Mouse (Mus musculus) embryonic facial prominence, embryonic 14.5 days (tissue): ENCODE results near the gene Spns1. TPM values are rescaled to one million over a fixed set of nuclear protein-coding genes. Genes with fewer than 3 reads are reported as not detected.

Experiments used
- ATAC-seq: fragments of 200-750 bp; cut with Nextera tagmentation; 2 replicates; pipeline ENCODE4 v1.8.0; 2017; ENCODE audit warnings: low read depth, moderate number of reproducible peaks, moderate TSS enrichment
- DNase-seq: peaks from one replicate; pipeline ENCODE4 v3.0.0-alpha.2; 2015; ENCODE audit warnings: low spot score
- H3K27ac ChIP-seq: fragments of 300-500 bp; sonication (generic); replicated peaks from 2 replicates; pipeline ENCODE4 v1.5.1; 2014; ENCODE audit warnings: low read depth, mild to moderate bottlenecking, low read length, moderate library complexity
- H3K27me3 ChIP-seq: fragments of 300-500 bp; sonication (generic); replicated peaks from 2 replicates; pipeline ENCODE4 v1.6.1; 2014; ENCODE audit warnings: low read length; ENCODE audit not compliant: control insufficient read depth, insufficient read depth
- H3K36me3 ChIP-seq: fragments of 300-500 bp; sonication (generic); 2 replicates; pipeline ENCODE4 v1.6.1; 2014; ENCODE audit warnings: low read length, mixed read lengths; ENCODE audit not compliant: control insufficient read depth, insufficient read depth
- H3K4me1 ChIP-seq: fragments of 300-500 bp; sonication (generic); 2 replicates; pipeline ENCODE4 v1.6.1; 2014; ENCODE audit warnings: antibody characterized with exemption, low read length; ENCODE audit not compliant: control insufficient read depth, insufficient read depth
- H3K4me2 ChIP-seq: fragments of 300-500 bp; sonication (generic); 2 replicates; pipeline ENCODE4 v1.6.1; 2014; ENCODE audit warnings: low read depth, mild to moderate bottlenecking, low read length, moderate library complexity, mixed read lengths
- H3K4me3 ChIP-seq: fragments of 300-500 bp; sonication (generic); 2 replicates; pipeline ENCODE4 v1.5.1; 2014; ENCODE audit warnings: low read depth, mild to moderate bottlenecking, low read length
- H3K9ac ChIP-seq: fragments of 300-500 bp; sonication (generic); 2 replicates; pipeline ENCODE4 v1.6.1; 2014; ENCODE audit warnings: low read depth, mild to moderate bottlenecking, low read length, moderate library complexity, mixed read lengths
- H3K9me3 ChIP-seq: fragments of 300-500 bp; sonication (generic); 2 replicates; pipeline ENCODE4 v1.6.1; 2016; ENCODE audit warnings: low read length; ENCODE audit not compliant: control insufficient read depth
- WGBS: fragments of 180-500 bp; shearing (Covaris S2); extraction: QIAGEN DNeasy Blood & Tissue Kit; methylation state at CpG from one replicate; pipeline ENCODE4 v1.1.7; 2014; 5-methylcytosine and 5-hydroxymethylcytosine counted together
- polyA plus RNA-seq: library from polyadenylated mRNA; unstranded; fragments of >200 nt; fragmentation: Nextera tagmentation; extraction: Ambion mirVana; gene quantifications from 2 replicates; pipeline ENCODE4 v1.2.1, GENCODE M21; 2014

Gene Spns1
- polyA plus RNA-seq, 1 experiment from 2014 or later: 40.4 TPM

DNA sequence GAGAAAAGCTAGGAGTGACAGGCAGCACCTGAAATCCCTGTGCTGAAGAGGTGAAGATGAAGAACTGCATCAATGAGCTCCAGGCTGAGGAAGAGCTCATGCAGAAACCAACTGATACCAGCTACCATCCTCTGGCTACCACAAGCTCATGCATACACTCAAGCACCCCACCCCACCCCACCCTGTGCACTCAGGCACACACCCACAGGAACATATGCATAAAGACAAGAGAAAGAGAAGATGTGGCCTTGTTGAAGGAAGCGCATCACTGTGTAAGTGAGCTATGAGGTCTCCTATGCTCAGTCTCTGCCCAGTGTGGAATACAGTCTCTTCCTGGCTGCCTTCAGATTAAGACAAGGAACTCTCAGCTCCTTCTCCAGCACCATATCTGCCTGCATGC lies 10.9 kb upstream of the Spns1 start:
- WGBS: 100% methylated on average over 1 of the region's 1 CpGs
- Histone ChIP-seq H3K9ac (no peak overlapping the region), H3K36me3 (peaks cover 57% of the 10 kb centered on the region)

DNA sequence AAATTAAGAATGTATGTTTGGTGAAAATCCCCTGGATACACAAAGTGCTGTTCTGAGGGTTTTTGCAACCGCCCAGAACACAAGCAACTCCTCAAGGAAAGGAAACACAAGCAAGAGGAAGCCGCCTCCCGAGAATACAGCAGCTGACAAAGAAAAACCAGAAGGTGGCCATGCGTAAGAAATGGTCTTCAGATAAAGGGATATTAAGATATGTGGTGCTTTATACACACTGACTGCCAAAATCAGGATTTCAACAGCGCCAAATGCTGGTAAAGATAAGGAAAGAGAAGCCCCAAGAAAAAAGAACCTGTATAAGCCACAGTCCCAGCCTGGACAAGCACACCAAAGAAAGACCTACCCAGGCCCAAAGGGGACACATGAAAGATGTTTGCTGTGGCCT lies 6.3 kb upstream of the Spns1 start:
- no peaks in the 10 kb centered on the region for H3K27me3 ChIP-seq
- peaks cover 35% of the 10 kb centered on the region for H3K36me3 ChIP-seq
- H3K4me2 ChIP-seq: no peak overlapping the region
- H3K9me3 ChIP-seq: no peaks in the 10 kb centered on the region
- 83% methylated on average over 5 of the region's 5 CpGs for WGBS
- no peak overlapping the region for H3K9ac ChIP-seq
- no peak overlapping the region for H3K4me3 ChIP-seq
- DNase-seq (no peak), ATAC-seq (no peak)
- no peaks in the 10 kb centered on the region for H3K4me1 ChIP-seq
- no peak overlapping the region for H3K27ac ChIP-seq

More for the DNA sequence above, 10.9 kb upstream of the Spns1 start:
- H3K4me1 ChIP-seq: no peaks in the 10 kb centered on the region
- H3K4me3 ChIP-seq: no peak overlapping the region
- no peaks in the 10 kb centered on the region for H3K27me3 ChIP-seq
- DNase-seq (no peak), ATAC-seq (no peak)
- H3K27ac ChIP-seq: no peak overlapping the region
- H3K4me2 ChIP-seq: no peak overlapping the region
- H3K9me3 ChIP-seq: no peaks in the 10 kb centered on the region

DNA sequence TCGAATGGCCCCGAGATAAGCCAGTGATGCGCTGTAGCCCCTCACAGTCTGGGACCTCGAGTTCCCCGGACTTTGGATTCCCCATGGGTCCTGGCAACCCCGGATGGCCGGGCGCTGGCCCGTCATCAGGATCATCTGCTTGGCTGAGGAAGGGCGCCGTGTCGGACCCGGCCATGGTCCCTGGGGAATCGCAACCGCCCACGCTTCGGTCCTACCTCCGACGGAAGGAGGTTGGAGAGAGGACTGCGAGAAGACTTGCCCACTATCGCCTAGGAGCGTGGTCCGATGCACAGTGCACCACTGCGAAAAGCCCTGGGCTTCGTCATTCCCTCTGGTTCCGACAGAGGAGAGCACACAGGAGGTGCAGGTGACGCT lies 360 bp downstream of the Spns1 start:
- no peak for DNase-seq
- Histone ChIP-seq H3K36me3 (peaks cover 15% of the 10 kb centered on the region), H3K4me1 (peaks cover 6% of the 10 kb centered on the region; the same call in 1 of the 2 replicates), H3K9ac (peak overlapping the region; percentile 84), H3K4me3 (peak overlapping the region; percentile 85), H3K27ac (no peak overlapping the region; the same call in 1 of the 2 replicates), H3K27me3 (no peaks in the 10 kb centered on the region), H3K4me2 (peak overlapping the region; percentile 94), H3K9me3 (no peaks in the 10 kb centered on the region)
- under 1% methylated on average over 24 of the region's 27 CpGs for WGBS
- ATAC-seq: peak; percentile 54; the same call in 1 of the 2 replicates

DNA sequence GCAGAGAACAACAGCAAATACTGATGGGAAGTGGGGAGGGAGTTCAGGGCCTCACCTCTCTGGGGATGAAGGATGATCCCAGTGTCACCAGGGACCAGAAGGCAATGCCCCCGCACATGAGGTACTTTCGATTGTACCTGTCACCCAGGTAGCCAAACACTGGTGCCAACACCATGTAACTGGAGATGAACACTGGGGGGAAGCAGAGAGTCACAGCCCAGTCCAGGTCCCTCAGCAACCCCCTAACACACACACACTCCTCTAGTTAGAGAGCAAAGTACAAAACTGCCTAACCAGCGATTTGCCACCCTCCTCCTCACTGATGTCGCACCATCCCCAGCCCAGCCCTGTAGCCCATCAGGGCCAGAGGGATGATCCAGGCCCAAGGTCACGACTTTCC lies 2.2 kb downstream of the Spns1 start:
- 85% methylated on average over 5 of the region's 5 CpGs for WGBS
- Histone ChIP-seq H3K27me3 (no peaks in the 10 kb centered on the region), H3K4me1 (peaks cover 6% of the 10 kb centered on the region; the same call in 1 of the 2 replicates), H3K4me2 (no peak overlapping the region), H3K27ac (no peak overlapping the region), H3K9ac (no peak overlapping the region), H3K4me3 (no peak overlapping the region), H3K9me3 (no peaks in the 10 kb centered on the region), H3K36me3 (peaks cover 33% of the 10 kb centered on the region)
- DNase-seq (no peak), ATAC-seq (no peak)

DNA sequence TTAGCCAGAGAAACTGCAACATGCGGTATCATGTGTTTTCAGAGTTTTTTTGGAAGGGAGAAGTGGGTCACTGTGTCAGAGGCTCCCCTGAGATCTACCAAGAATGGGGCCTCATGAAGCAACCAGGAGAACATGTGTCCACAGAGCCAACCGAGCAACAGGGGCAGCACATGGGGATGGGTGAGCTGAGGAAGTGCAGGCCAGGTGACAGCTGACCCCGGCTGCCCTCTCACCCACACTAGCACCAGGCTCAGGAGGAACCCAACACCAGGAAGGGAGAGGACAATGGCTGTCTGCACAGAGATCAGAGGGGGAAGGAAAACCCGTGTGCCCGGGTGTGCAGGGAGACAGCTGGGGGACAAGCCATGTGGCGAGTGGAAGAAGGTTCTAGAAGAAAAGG lies 2.7 kb downstream of the Spns1 start:
- 80% methylated on average over 6 of the region's 6 CpGs for WGBS
- no peak for ATAC-seq
- Histone ChIP-seq H3K4me1 (peaks cover 6% of the 10 kb centered on the region; the same call in 1 of the 2 replicates), H3K27ac (no peak overlapping the region), H3K9ac (no peak overlapping the region), H3K27me3 (no peaks in the 10 kb centered on the region), H3K36me3 (peaks cover 36% of the 10 kb centered on the region), H3K9me3 (no peaks in the 10 kb centered on the region), H3K4me3 (no peak overlapping the region), H3K4me2 (no peak overlapping the region)
- no peak for DNase-seq

DNA sequence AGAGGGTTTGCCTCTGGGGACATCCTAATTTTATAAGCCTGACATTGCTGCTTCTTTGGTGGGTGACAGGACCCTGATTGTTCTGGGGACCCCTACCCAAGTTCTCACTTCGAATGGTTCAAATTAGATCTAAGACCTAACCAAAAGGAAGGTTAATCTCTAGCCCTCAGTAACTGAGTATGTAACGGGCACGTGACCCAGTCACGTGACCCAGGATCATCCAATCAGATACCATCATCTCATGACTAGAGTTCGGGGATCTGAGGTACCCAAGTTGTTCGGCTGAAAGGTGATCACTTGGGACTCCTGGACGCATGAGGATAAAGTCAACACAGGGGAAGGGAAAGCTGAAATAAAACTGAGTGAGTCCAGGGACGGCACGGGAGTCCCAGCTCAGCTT lies 4.2 kb downstream of the Spns1 start:
- WGBS: 84% methylated on average over 9 of the region's 9 CpGs
- Histone ChIP-seq H3K36me3 (peaks cover 36% of the 10 kb centered on the region), H3K27ac (no peak overlapping the region), H3K9me3 (no peaks in the 10 kb centered on the region), H3K4me2 (no peak overlapping the region), H3K9ac (no peak overlapping the region), H3K27me3 (no peaks in the 10 kb centered on the region), H3K4me1 (peaks cover 6% of the 10 kb centered on the region; the same call in 1 of the 2 replicates), H3K4me3 (no peak overlapping the region)
- DNase-seq (no peak), ATAC-seq (no peak)

DNA sequence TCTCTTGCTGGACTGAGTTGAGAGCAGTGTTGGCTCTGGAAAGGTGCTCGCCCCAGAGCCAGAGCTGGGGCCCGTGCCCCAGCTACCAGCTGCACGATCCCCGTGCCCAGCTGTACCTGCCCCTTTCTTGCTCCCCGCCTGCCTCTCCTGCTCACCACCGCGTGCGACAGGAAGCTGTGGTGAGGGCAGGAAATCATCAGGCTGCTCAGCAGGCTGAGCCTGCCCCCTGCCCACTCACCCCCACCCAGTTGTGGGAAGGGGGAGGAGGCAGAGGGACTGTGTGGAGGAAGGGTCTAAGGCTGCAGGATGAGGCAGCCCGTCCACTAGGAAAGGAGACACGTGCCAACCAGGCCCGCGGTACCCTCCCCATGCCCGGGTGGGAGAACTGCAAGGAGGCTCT lies 7.9 kb downstream of the Spns1 start, which contains the start of gene Lat:
Gene Lat, minus strand, starts transcription at position 178 of the 400 bp plus-strand sequence.
- H3K9me3 ChIP-seq: no peaks in the 10 kb centered on the region
- H3K27ac ChIP-seq: no peak within 1 kb of the TSS
- no peak for ATAC-seq
- WGBS: 77% methylated on average over 6 of the region's 13 CpGs
- no peak within 1 kb of the TSS for H3K4me3 ChIP-seq
- no peak within 1 kb of the TSS for H3K4me2 ChIP-seq
- H3K9ac ChIP-seq: no peak within 1 kb of the TSS
- H3K4me1 ChIP-seq: no peaks in the 10 kb centered on the region
- H3K27me3 ChIP-seq: no peaks in the 10 kb centered on the region
- no peak for DNase-seq
- peaks cover 36% of the 10 kb centered on the region for H3K36me3 ChIP-seq

DNA sequence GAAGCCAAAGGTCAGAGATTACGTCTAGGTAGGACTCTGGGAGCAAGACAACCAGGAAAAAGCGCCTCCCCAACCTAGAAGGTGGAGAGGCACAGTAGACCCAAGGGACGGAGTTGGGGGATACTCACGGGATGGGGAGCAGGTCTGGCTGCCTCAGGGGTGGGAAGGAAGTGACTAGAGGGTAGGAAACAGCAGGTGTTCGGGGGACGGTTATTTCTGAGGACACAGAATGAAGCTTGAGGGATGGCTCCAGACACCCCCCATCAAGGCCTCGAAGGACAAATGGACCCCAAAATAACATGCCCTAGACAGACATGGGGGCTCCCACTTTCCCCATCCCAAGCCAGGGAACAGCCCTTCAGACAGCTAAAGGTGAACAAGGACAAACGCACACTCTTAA lies 8.9 kb downstream of the Spns1 start:
- H3K9ac ChIP-seq: no peak overlapping the region
- no peak overlapping the region for H3K4me3 ChIP-seq
- no peaks in the 10 kb centered on the region for H3K9me3 ChIP-seq
- no peak for ATAC-seq
- no peaks in the 10 kb centered on the region for H3K4me1 ChIP-seq
- H3K27me3 ChIP-seq: no peaks in the 10 kb centered on the region
- H3K27ac ChIP-seq: no peak overlapping the region
- peaks cover 34% of the 10 kb centered on the region for H3K36me3 ChIP-seq
- no peak overlapping the region for H3K4me2 ChIP-seq
- 82% methylated on average over 8 of the region's 8 CpGs for WGBS
- no peak for DNase-seq

DNA sequence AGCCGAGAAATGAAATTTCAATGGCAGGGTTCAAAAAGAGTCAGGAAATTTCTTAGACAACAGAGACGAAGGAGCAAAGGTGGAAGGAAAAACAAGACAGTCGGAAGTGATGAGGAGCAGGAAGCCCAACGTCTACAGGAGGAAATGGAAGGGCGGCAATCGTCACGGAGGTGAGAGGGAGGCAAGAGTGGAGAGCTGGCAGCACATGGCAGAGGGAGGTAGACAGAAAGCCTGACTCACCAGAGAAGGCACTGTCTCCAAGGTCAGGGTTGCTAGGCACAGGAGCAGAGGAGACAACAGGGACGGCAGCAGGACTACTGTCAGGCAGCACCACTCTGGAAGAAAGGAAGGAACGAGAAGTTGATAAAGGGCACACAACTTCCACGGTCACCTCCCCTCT lies 9.6 kb downstream of the Spns1 start:
- Histone ChIP-seq H3K9ac (no peak overlapping the region), H3K27ac (no peak overlapping the region), H3K4me3 (no peak overlapping the region), H3K36me3 (peaks cover 28% of the 10 kb centered on the region), H3K4me2 (no peak overlapping the region), H3K27me3 (no peaks in the 10 kb centered on the region), H3K9me3 (no peaks in the 10 kb centered on the region), H3K4me1 (no peaks in the 10 kb centered on the region)
- DNase-seq (no peak), ATAC-seq (no peak)
- 89% methylated on average over 10 of the region's 10 CpGs for WGBS
